Mouse (Mus musculus) heart, adult 18-20 months (tissue): ENCODE data around the gene Ntrk3. TPM values are rescaled to one million over a fixed set of nuclear protein-coding genes. Genes with fewer than 3 reads are reported as not detected.
A peak's percentile ranks its signal among the peaks of the same experiment; 100 is the strongest.

Experiments
- DNase-seq, 2 experiments: peaks; one replicate each; pipeline ENCODE4 v3.0.0; 2021 to 2022; ENCODE audit warnings: mixed read lengths in 1 of 2
- total RNA-seq, 2 experiments: library from RNA; stranded (reverse); gene quantifications; 2 replicates each; pipeline ENCODE4 v1.2.3; 2021

The Ntrk3 gene
- total RNA-seq, 2 experiments from 2014 or later: 0.97 to 3.9 TPM

- DNase-seq: peak; percentile 51 to 67
Measured at GRCm38 (mm10) chr7:78518760-78519363, 218.9 kb downstream of the Ntrk3 start.

GRCm38 (mm10) chr7:78515042-78515609 is 222.7 kb downstream of the Ntrk3 start:
- no peak for DNase-seq

- DNase-seq: peak in 1 of 2 experiments; percentile 18
Measured at GRCm38 (mm10) chr7:78507032-78507611, 230.7 kb downstream of the Ntrk3 start.

- DNase-seq: no peak
Measured at GRCm38 (mm10) chr7:78500863-78501262, 236.9 kb downstream of the Ntrk3 start.

GRCm38 (mm10) chr7:78499970-78500369 is 237.8 kb downstream of the Ntrk3 start:
- no peak for DNase-seq

- DNase-seq: no peak
Measured at GRCm38 (mm10) chr7:78498356-78498755, 239.5 kb downstream of the Ntrk3 start.

GRCm38 (mm10) chr7:78497819-78498218 is 240.0 kb downstream of the Ntrk3 start:
- no peak for DNase-seq

- no peak for DNase-seq
Measured at GRCm38 (mm10) chr7:78493591-78493990, 244.2 kb downstream of the Ntrk3 start.

GRCm38 (mm10) chr7:78491176-78491575 is 246.6 kb downstream of the Ntrk3 start:
- no peak for DNase-seq

- no peak for DNase-seq
Measured at GRCm38 (mm10) chr7:78484290-78484689, 253.5 kb downstream of the Ntrk3 start.

GRCm38 (mm10) chr7:78483729-78484128 is 254.1 kb downstream of the Ntrk3 start:
- DNase-seq: no peak

- peak; percentile 52 to 70 for DNase-seq
Measured at GRCm38 (mm10) chr7:78483061-78483460, 254.8 kb downstream of the Ntrk3 start.

- peak; percentile 7 to 18 for DNase-seq
Measured at GRCm38 (mm10) chr7:78478881-78479280, 258.9 kb downstream of the Ntrk3 start.

GRCm38 (mm10) chr7:78471755-78472154 is 266.1 kb downstream of the Ntrk3 start:
- no peak for DNase-seq

GRCm38 (mm10) chr7:78471270-78471669 is 266.5 kb downstream of the Ntrk3 start:
- DNase-seq: no peak

- DNase-seq: no peak
Measured at GRCm38 (mm10) chr7:78462605-78463004, 275.2 kb downstream of the Ntrk3 start.

GRCm38 (mm10) chr7:78459021-78459420 is 278.8 kb downstream of the Ntrk3 start:
- DNase-seq: peak; percentile 43 to 62

GRCm38 (mm10) chr7:78451666-78452065 is 286.1 kb downstream of the Ntrk3 start:
- DNase-seq: no peak

GRCm38 (mm10) chr7:78449909-78450592 is 287.8 kb downstream of the Ntrk3 start:
- DNase-seq: peak; percentile 54 to 63

GRCm38 (mm10) chr7:78448841-78449240 is 289.0 kb downstream of the Ntrk3 start:
- no peak for DNase-seq

- DNase-seq: no peak
Measured at GRCm38 (mm10) chr7:78443373-78444036, 294.3 kb downstream of the Ntrk3 start.

- peak in 1 of 2 experiments; percentile 36 for DNase-seq
Measured at GRCm38 (mm10) chr7:78441706-78442105, 296.1 kb downstream of the Ntrk3 start.

- DNase-seq: no peak
Measured at GRCm38 (mm10) chr7:78440896-78441295, 296.9 kb downstream of the Ntrk3 start.
